Mouse (Mus musculus) fat pad, adult 2 months (tissue): ENCODE results near the gene Nr2e1.

Source experiments
- DNase-seq: peaks from one replicate; pipeline ENCODE4 v3.0.0-alpha.2; 2011; ENCODE audit warnings: low read depth, low spot score; ENCODE audit errors: extremely low read depth

Gene Nr2e1

GRCm38 (mm10) chr10:42587961-42588750 lies 4.7 kb upstream of the Nr2e1 start:
- DNase-seq: no peak

DNA sequence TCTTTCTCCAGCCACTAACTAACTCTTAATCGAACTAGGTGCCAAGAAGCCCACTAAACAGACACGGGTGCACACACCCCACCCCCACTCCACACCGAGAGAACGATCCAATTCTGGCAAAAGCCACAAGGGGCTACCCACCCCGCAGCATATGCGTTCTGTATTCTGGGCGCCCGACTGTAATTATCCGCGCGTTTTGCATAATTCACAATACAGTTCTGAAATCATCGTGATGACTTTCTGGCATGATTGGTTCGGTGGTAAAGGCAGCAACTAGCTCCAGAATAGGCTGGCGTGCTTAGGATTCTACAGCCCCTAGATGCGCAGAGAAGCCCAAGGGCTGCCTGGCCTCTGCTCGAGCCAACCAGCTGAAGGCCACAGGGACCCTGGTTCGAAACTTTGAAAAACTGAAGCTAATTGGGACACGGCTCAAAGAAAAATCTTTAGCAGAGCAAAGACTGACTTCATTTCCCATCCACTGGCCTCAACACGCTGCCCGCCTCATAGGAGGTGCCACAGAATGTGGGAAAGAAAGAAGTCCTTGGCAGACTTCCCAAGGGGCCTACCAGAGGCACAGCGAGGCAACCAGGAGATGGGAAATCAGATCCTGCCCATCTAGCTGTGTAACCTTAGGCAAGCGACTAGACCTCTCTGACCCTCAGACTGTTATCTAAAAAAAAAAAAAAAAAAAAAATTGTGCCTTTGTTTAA lies 2.3 kb upstream of the Nr2e1 start:
- DNase-seq: no peak

DNA sequence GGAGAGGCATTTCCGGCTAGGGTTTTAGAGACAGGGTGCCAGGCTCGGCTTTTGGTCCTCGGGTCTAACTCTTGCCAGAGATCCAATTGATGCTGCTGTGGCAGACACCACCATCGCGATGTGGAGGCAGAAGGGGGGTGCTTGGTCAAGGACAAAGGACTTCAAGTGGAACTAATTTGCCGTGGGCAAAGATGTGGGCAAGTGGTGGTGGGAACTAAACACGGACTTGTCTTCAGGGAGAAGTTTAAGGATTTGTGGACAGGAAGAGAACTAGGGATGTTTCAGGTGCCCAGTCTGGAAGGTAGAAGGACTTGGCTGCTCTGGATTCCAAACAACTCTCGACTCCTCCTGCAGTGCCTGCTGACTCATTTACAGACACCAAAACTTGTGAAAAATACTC lies 1.7 kb upstream of the Nr2e1 start:
- DNase-seq: no peak

- no peak for DNase-seq
Measured at GRCm38 (mm10) chr10:42584436-42584983, 1.1 kb upstream of the Nr2e1 start.

DNA sequence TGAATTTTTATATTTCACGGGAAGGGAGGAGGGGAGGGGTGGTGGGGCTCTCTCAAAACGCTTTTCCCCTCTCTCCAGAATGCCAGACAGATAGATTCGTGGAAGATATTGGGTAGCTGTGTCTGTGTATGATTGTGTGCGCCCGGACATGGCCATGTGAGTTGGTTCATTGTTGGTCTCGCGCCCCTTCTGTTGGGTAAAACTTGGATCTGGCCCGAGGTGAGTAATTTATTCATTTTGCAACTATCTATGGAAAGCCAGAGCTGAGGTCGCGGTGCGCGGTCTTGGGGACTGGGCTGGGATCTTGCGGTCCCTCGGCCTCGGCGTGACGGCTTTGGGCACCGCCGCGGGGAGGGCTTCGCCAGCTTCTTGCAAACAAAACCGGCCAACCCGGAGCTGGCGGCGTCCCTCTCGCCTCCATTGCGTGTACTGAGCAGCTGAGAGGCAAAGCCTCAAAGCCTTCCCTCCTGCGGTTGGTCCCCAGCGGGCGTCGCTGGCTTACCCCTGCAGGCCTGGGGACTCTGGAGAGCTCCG lies 537 bp upstream of the Nr2e1 start:
- DNase-seq: no peak

DNA sequence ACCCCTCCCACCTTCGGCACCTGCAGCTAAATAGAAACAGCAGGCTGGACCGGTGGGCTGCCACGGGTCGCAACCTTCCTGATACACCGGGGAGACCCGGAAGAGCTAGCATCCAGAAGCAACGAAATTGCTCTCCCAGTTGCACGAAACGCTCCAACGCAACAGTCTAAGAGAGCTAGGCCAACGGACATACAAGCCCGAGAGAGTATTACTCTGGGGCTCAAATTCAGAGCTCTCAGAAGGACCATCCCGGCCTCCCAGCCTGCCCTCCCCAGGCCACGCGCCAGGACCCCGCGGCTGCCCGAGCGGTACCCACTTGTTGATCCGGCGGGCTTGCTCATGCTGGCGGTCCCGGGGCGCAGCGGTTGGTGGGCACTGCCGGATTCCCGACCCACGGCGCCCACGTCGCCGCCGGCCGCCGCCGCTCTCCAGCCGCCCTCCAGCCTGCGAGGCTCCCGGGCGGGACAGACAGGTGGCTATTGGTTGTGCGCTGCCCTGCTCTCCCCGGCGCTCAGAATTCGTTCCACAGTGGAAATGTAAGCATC lies 794 bp downstream of the Nr2e1 start:
- DNase-seq: no peak

GRCm38 (mm10) chr10:42581694-42582565 lies 1.5 kb downstream of the Nr2e1 start:
- DNase-seq: no peak

DNA sequence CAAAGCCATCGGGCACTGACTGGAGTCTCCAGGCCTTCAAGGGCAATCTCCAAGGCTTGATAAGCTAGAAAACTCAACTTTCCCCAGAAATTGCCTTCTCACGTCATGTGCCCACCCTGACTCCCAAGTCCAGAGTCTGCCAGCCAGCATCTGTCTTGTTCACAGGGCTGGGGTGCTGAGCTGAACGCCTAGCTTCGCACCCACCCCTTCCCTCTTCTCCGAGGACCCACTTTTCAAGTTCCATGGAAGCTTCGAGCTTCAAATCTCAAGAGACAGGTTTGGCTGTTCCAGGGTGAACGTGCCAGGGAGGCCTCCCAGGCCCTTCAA lies 2.5 kb downstream of the Nr2e1 start:
- no peak for DNase-seq

DNA sequence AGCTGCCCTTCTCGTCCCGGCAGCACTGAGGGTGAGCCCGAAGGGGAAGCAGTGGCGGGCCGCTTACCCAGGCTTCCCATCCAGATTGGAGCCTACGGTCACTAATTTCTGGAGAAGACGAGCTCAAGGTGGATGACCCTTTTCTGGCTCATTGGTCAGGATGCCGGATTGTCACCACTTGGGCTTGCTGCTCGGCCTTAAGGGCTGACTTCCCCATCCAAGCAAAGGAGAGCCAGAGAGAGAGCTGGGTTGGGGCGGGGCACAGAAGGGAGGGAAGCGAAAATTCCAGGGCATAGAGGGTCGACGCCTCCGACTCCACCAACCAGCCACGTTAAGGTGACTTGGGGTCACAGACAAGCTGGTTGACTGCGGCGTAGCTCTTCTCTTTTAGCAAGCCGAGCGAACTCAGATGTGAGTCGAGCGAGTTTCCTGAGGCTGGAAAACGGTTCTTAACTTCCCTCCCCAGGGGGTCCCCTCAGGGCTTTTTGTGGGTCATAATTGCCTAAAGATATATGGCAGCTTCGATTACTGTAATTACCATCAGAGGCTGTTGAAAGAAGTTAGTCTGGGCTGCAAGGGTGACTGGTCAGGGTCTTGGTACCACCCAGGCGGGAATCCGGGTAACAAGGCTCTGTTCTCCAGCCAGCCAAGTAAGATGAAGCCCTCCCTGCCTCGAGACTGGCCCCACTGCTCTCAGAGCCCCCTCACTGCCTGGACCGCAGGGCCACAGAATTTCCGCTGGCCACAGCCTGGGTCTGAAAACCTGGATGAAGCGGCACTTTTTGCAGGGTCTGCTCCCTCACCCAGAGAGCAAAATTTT lies 3.1 kb downstream of the Nr2e1 start:
- no peak for DNase-seq

- DNase-seq: no peak
Measured at GRCm38 (mm10) chr10:42579475-42580130, 3.8 kb downstream of the Nr2e1 start.

GRCm38 (mm10) chr10:42578698-42579474 lies 4.5 kb downstream of the Nr2e1 start:
- DNase-seq: no peak

DNA sequence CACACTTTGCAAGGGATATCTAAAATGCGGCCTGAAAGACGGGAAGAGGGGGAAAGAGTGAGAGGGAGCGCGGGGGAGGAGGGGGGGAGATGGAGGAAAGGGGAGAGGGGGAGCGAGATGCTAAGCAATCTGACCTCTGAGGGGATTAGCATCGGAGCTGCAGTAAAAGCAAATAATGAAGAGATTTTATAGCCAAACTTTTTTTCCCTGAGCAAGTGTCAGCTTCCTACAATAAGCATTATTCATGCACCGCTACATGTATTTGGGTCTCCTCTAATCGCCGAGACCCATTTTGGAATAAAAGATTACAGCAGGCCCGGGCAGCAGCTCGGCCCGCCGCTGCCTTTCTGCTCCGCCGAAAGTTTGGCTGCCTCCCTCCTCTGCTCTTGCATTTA lies 5.2 kb downstream of the Nr2e1 start:
- no peak for DNase-seq

GRCm38 (mm10) chr10:42577525-42578280 lies 5.7 kb downstream of the Nr2e1 start:
- no peak for DNase-seq

GRCm38 (mm10) chr10:42574639-42575038 lies 8.8 kb downstream of the Nr2e1 start:
- DNase-seq: no peak

DNA sequence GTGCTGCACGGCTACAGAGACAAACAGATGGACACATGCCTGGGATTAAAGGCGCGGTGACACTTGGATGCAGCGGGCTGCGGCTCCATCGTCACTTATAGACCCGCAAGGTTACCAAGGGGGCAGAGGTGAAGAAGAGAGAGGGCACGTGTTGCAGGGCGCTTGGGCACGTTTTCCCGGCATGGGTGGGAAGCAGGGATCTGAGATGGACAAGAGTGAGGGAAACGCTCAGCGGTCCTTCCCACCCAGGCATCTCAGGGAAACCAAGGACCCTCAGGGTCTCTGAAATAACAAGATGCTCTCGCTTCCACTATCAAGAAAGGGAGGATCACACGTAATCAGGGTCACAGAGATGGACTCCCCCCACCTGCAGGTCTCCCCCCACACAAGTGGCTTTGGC lies 10.5 kb downstream of the Nr2e1 start:
- no peak for DNase-seq

DNA sequence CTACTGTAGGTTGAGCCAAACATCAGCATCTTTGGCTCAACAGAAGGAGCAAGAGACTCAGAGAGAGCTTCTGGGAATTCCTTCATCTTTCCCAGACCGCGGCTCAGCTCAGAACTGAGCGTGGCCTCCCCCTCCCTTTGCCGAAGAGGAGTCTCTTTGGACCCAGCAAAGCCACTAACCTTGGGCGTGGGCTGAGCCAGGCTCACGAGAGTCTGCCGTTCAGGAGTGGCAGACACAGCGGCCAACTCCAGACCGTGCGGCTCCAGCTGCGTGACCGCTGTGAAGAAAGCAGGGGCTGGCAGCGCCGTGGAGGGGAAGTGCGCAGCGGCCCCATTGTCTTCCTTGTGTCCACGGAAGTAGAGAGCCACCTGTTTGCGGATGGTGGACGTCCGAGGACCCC lies 10.9 kb downstream of the Nr2e1 start:
- DNase-seq: no peak

DNA sequence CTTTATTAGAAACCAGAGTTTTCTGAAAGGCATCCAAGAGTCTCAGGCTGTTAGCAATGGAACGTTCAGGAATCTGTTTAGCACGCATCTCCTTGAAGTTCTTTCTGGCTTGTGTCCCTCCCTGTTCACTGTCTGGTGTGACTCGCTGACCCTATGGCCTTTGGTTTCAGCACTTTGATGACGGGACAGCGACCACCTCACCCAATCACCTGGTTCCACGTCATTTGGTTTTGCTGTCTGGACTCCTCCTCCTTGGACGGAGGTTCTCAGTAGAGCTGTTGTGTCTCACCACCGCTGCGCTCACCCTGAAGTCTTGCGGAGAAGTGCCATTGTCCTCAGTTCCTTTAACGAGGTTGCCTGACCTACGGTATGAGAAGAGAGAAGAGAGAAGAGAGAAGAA lies 21.2 kb downstream of the Nr2e1 start:
- DNase-seq: no peak

DNA sequence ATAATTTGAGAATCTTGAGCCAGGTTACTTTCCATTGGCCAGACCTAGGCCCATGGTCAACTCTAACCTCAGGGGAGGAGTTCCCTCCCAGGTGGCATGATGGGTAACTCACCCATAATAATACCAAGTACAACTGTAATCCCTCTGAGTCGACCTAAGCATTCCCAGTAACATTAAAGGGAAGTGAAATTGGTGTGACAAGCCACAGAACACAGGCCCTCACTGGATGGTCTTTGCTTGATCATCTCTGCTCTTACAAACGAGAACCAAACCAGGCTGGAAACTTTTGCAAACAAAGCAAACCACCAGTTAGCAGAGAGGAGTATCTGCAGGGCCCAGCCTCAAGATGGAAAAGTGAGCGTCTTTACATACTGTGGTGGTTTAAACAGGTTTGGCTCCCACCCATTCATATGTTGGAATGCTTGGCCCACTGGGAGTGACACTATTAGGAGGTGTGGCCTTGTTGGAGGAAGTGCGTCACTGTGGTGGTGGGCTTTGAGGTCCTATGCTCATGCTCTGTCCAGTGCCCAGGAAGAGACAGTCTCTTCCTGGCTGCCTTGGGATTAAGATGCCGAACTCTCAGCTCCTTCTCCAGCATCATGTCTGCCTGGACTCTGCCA lies 23.7 kb downstream of the Nr2e1 start:
- DNase-seq: no peak
